Mouse (Mus musculus): ENCODE data around the gene Ascc2. TPM values are rescaled to one million over a fixed set of nuclear protein-coding genes. Genes with fewer than 3 reads are reported as not detected.
A peak's percentile ranks its signal among the peaks of the same experiment; 100 is the strongest.

Gene Ascc2
- total and polyA plus RNA-seq, 3 experiments = 22.8 to 53.0 (median 27.8) TPM

- Histone ChIP-seq H3K4me3 (ENCODE audit: low read depth, low read length) (peak overlapping the region; percentile 65; the same call in 1 of the 2 replicates), H3K36me3 (replicated peaks) (peaks cover 74% of the 10 kb centered on the region), H3K27me3 (ENCODE audit: insufficient read depth, low read length) (no peaks in the 10 kb centered on the region), H3K9me3 (replicated peaks) (no peaks in the 10 kb centered on the region), H3K4me1 (ENCODE audit: insufficient read depth, low read depth, low read length) (peaks cover 43% of the 10 kb centered on the region)
- no peak for DNase-seq (ENCODE audit: low spot score)
- TF ChIP-seq GATA1 (IDR thresholded peaks at IDR 0.05; ENCODE audit: borderline replicate concordance, low read length) = no peak
- no peak for TF ChIP-seq TAL1 (conservative IDR thresholded peaks at IDR 0.05; ENCODE audit: low read depth, low read length)
- TF ChIP-seq POLR2AphosphoS5 (IDR thresholded peaks at IDR 0.05; ENCODE audit: insufficient replicate concordance, low read depth, low read length) = no peak
- no peak for TF ChIP-seq CTCF (IDR thresholded peaks at IDR 0.05; ENCODE audit: low read depth, low read length)
- TF ChIP-seq GATA2 (IDR thresholded peaks at IDR 0.05; ENCODE audit: borderline replicate concordance, low read depth, low read length) = no peak
- no peak for ATAC-seq (ENCODE audit: extremely low read depth, insufficient number of reproducible peaks, low FRiP score, poor library complexity, severe bottlenecking)
Observed at GRCm38 (mm10) chr11:4660309-4661025, 22.9 kb downstream of the Ascc2 start.

- Histone ChIP-seq H3K9me3 (replicated peaks) (no peaks in the 10 kb centered on the region), H3K4me3 (ENCODE audit: low read depth, low read length) (peak overlapping the region; percentile 65; the same call in 1 of the 2 replicates), H3K36me3 (replicated peaks) (peaks cover 65% of the 10 kb centered on the region), H3K27me3 (ENCODE audit: insufficient read depth, low read length) (no peaks in the 10 kb centered on the region), H3K4me1 (ENCODE audit: insufficient read depth, low read depth, low read length) (peaks cover 43% of the 10 kb centered on the region)
- TF ChIP-seq GATA1 (IDR thresholded peaks at IDR 0.05; ENCODE audit: borderline replicate concordance, low read length) = no peak
- TF ChIP-seq CTCF (IDR thresholded peaks at IDR 0.05; ENCODE audit: low read depth, low read length) = no peak
- no peak for TF ChIP-seq POLR2AphosphoS5 (IDR thresholded peaks at IDR 0.05; ENCODE audit: insufficient replicate concordance, low read depth, low read length)
- no peak for TF ChIP-seq GATA2 (IDR thresholded peaks at IDR 0.05; ENCODE audit: borderline replicate concordance, low read depth, low read length)
- no peak for TF ChIP-seq TAL1 (conservative IDR thresholded peaks at IDR 0.05; ENCODE audit: low read depth, low read length)
- ATAC-seq (ENCODE audit: extremely low read depth, insufficient number of reproducible peaks, low FRiP score, poor library complexity, severe bottlenecking) = peak; percentile 64
- DNase-seq (ENCODE audit: low spot score) = peak; percentile 67
Observed at GRCm38 (mm10) chr11:4661324-4661723, 23.8 kb downstream of the Ascc2 start.

- Histone ChIP-seq H3K27me3 (ENCODE audit: insufficient read depth, low read length) (no peaks in the 10 kb centered on the region), H3K9me3 (replicated peaks) (no peaks in the 10 kb centered on the region), H3K4me1 (ENCODE audit: insufficient read depth, low read depth, low read length) (peaks cover 43% of the 10 kb centered on the region), H3K4me3 (ENCODE audit: low read depth, low read length) (no peak overlapping the region), H3K36me3 (replicated peaks) (peaks cover 62% of the 10 kb centered on the region)
- DNase-seq (ENCODE audit: low spot score) (no peak), ATAC-seq (ENCODE audit: extremely low read depth, insufficient number of reproducible peaks, low FRiP score, poor library complexity, severe bottlenecking) (no peak)
- no peak for TF ChIP-seq POLR2AphosphoS5 (IDR thresholded peaks at IDR 0.05; ENCODE audit: insufficient replicate concordance, low read depth, low read length)
- TF ChIP-seq TAL1 (conservative IDR thresholded peaks at IDR 0.05; ENCODE audit: low read depth, low read length) = no peak
- no peak for TF ChIP-seq CTCF (IDR thresholded peaks at IDR 0.05; ENCODE audit: low read depth, low read length)
- TF ChIP-seq GATA1 (IDR thresholded peaks at IDR 0.05; ENCODE audit: borderline replicate concordance, low read length) = no peak
- no peak for TF ChIP-seq GATA2 (IDR thresholded peaks at IDR 0.05; ENCODE audit: borderline replicate concordance, low read depth, low read length)
Observed at GRCm38 (mm10) chr11:4661871-4662495, 24.4 kb downstream of the Ascc2 start.

- TF ChIP-seq GATA1 (IDR thresholded peaks at IDR 0.05; ENCODE audit: borderline replicate concordance, low read length) (no peak), TAL1 (conservative IDR thresholded peaks at IDR 0.05; ENCODE audit: low read depth, low read length) (no peak), GATA2 (IDR thresholded peaks at IDR 0.05; ENCODE audit: borderline replicate concordance, low read depth, low read length) (no peak), CTCF (IDR thresholded peaks at IDR 0.05; ENCODE audit: low read depth, low read length) (no peak), POLR2AphosphoS5 (IDR thresholded peaks at IDR 0.05; ENCODE audit: insufficient replicate concordance, low read depth, low read length) (no peak)
- Histone ChIP-seq H3K27me3 (ENCODE audit: insufficient read depth, low read length) (no peaks in the 10 kb centered on the region), H3K36me3 (replicated peaks) (peaks cover 63% of the 10 kb centered on the region), H3K4me1 (ENCODE audit: insufficient read depth, low read depth, low read length) (peaks cover 43% of the 10 kb centered on the region), H3K4me3 (ENCODE audit: low read depth, low read length) (no peak overlapping the region), H3K9me3 (replicated peaks) (no peaks in the 10 kb centered on the region)
- ATAC-seq (ENCODE audit: extremely low read depth, insufficient number of reproducible peaks, low FRiP score, poor library complexity, severe bottlenecking) (no peak), DNase-seq (ENCODE audit: low spot score) (no peak)
Observed at GRCm38 (mm10) chr11:4662496-4662878, 24.9 kb downstream of the Ascc2 start.

- H3K4me1 ChIP-seq (ENCODE audit: insufficient read depth, low read depth, low read length) = peaks cover 16% of the 10 kb centered on the region
- no peak for DNase-seq (ENCODE audit: low spot score)
- ATAC-seq (ENCODE audit: extremely low read depth, insufficient number of reproducible peaks, low FRiP score, poor library complexity, severe bottlenecking) = no peak
- TF ChIP-seq POLR2AphosphoS5 (IDR thresholded peaks at IDR 0.05; ENCODE audit: insufficient replicate concordance, low read depth, low read length) (no peak), GATA1 (IDR thresholded peaks at IDR 0.05; ENCODE audit: borderline replicate concordance, low read length) (no peak), TAL1 (conservative IDR thresholded peaks at IDR 0.05; ENCODE audit: low read depth, low read length) (no peak), GATA2 (IDR thresholded peaks at IDR 0.05; ENCODE audit: borderline replicate concordance, low read depth, low read length) (no peak), CTCF (IDR thresholded peaks at IDR 0.05; ENCODE audit: low read depth, low read length) (no peak)
- H3K4me3 ChIP-seq (ENCODE audit: low read depth, low read length) = no peak overlapping the region
- no peaks in the 10 kb centered on the region for H3K9me3 ChIP-seq (replicated peaks)
- peaks cover 98% of the 10 kb centered on the region for H3K36me3 ChIP-seq (replicated peaks)
- H3K27me3 ChIP-seq (ENCODE audit: insufficient read depth, low read length) = no peaks in the 10 kb centered on the region
Observed at GRCm38 (mm10) chr11:4671736-4672135, 34.2 kb downstream of the Ascc2 start.

GRCm38 (mm10) chr11:4674593-4674992 lies 37.0 kb downstream of the Ascc2 start:
- peaks cover 98% of the 10 kb centered on the region for H3K36me3 ChIP-seq (replicated peaks)
- H3K27me3 ChIP-seq (ENCODE audit: insufficient read depth, low read length) = no peaks in the 10 kb centered on the region
- DNase-seq (ENCODE audit: low spot score) (no peak), ATAC-seq (ENCODE audit: extremely low read depth, insufficient number of reproducible peaks, low FRiP score, poor library complexity, severe bottlenecking) (no peak)
- no peaks in the 10 kb centered on the region for H3K9me3 ChIP-seq (replicated peaks)
- TF ChIP-seq GATA1 (IDR thresholded peaks at IDR 0.05; ENCODE audit: borderline replicate concordance, low read length) = no peak
- no peak for TF ChIP-seq POLR2AphosphoS5 (IDR thresholded peaks at IDR 0.05; ENCODE audit: insufficient replicate concordance, low read depth, low read length)
- no peak for TF ChIP-seq GATA2 (IDR thresholded peaks at IDR 0.05; ENCODE audit: borderline replicate concordance, low read depth, low read length)
- no peak overlapping the region for H3K4me3 ChIP-seq (ENCODE audit: low read depth, low read length)
- peaks cover 20% of the 10 kb centered on the region for H3K4me1 ChIP-seq (ENCODE audit: insufficient read depth, low read depth, low read length)

All from G1E (cell line).